Comparison of ENCODE assay signal across 27 mouse cellular contexts in the genomic region with DNA sequence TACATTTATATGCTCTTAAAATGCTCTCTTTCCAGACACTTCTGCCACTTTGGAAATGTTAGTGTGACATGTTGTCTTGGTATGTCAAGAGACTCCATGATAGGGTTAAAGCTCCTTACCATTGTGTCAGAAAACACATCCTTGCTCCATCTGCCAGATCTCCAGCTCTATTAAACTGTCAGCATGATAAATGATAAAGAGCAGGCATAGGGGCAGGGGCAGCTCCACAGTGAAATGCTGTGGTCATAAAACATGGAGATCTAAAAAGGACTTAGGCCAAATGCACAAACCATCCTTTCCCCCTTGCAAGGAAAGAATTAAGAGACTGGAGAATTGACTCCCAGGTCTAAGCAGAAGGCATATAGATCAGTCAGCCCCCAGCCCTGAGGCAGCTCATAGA. TPM values are rescaled to one million over a fixed set of nuclear protein-coding genes. Genes with fewer than 3 reads are reported as not detected.
A peak's percentile ranks its signal among the peaks of the same experiment; 100 is the strongest.
DNase-seq lines count a peak whose midpoint lies in the region; ATAC-seq and TF ChIP-seq lines count a peak whose summit lies in the region.
"Had no signal": no experiment of that assay in that cellular context is flagged by ENCODE, and none has a peak within 500 bp of the region (broad histone marks: within the 10 kb centered on the region; RNA-seq: fewer than 3 reads in every experiment).

No protein-coding gene starts in this region.

- TF ChIP-seq EP300 in liver, postnatal 0 days (IDR thresholded peaks at IDR 0.05; ENCODE audit: low read depth): no peak

- no peak for TF ChIP-seq CTCF in liver, postnatal 0 days (IDR thresholded peaks at IDR 0.05; ENCODE audit: low read depth)

- no peaks in the 10 kb centered on the region for H3K36me3 ChIP-seq in neural tube, embryonic 11.5 days (ENCODE audit: control insufficient read depth, insufficient read depth, low read length)
- no peaks in the 10 kb centered on the region for H3K36me3 ChIP-seq in neural tube, embryonic 15.5 days
- no peaks in the 10 kb centered on the region for H3K36me3 ChIP-seq in liver, postnatal 0 days (replicated peaks; ENCODE audit: insufficient read depth, low read length)
- H3K36me3 ChIP-seq: embryonic facial prominence, embryonic 15.5 days; forebrain, embryonic 10.5 days; heart, embryonic 13.5 days; hindbrain, embryonic 12.5 days had no signal

- H3K4me1 ChIP-seq in neural tube, embryonic 11.5 days (ENCODE audit: control insufficient read depth, insufficient read depth, low read length): no peaks in the 10 kb centered on the region
- H3K4me1 ChIP-seq in neural tube, embryonic 15.5 days: no peaks in the 10 kb centered on the region
- no peaks in the 10 kb centered on the region for H3K4me1 ChIP-seq in liver, postnatal 0 days (ENCODE audit: insufficient read depth)
- H3K4me1 ChIP-seq: embryonic facial prominence, embryonic 15.5 days; forebrain, embryonic 10.5 days; heart, embryonic 13.5 days; hindbrain, embryonic 12.5 days had no signal

- H3K9me3 ChIP-seq in neural tube, embryonic 11.5 days (ENCODE audit: control insufficient read depth, low read length): no peaks in the 10 kb centered on the region
- no peaks in the 10 kb centered on the region for H3K9me3 ChIP-seq in neural tube, embryonic 15.5 days (replicated peaks)
- no peaks in the 10 kb centered on the region for H3K9me3 ChIP-seq in liver, postnatal 0 days (ENCODE audit: low read length)
- H3K9me3 ChIP-seq: embryonic facial prominence, embryonic 15.5 days; forebrain, embryonic 10.5 days; heart, embryonic 13.5 days; hindbrain, embryonic 12.5 days had no signal

- no peak overlapping the region for H3K27ac ChIP-seq in neural tube, embryonic 11.5 days (ENCODE audit: low read depth, low read length)
- H3K27ac ChIP-seq in neural tube, embryonic 15.5 days (replicated peaks): no peak overlapping the region
- no peak overlapping the region for H3K27ac ChIP-seq in liver, postnatal 0 days (ENCODE audit: low read depth)
- H3K27ac ChIP-seq: embryonic facial prominence, embryonic 15.5 days; forebrain, embryonic 10.5 days; heart, embryonic 13.5 days; hindbrain, embryonic 12.5 days had no signal

- no peak for DNase-seq in neural tube, embryonic 11.5 days (ENCODE audit: low spot score)
- DNase-seq in embryo, embryonic 11 days: peak; percentile 12
- DNase-seq in mesoderm, embryonic 11.5 days (ENCODE audit: low read depth, low spot score): peak; percentile 50
- DNase-seq in liver: no peak
- no peak for DNase-seq in liver, postnatal 0 days
- DNase-seq in left cerebral cortex, adult 8-10 months (ENCODE audit: low spot score in 2 of 2): no peak
- DNase-seq: adrenal gland, postnatal 36 days; cerebellum, adult 2 months; cerebellum, postnatal 10 days; gastrocnemius, postnatal 36 days; heart, adult 11 months; heart, postnatal 36 days had no signal

- no peak overlapping the region for H3K4me2 ChIP-seq in neural tube, embryonic 11.5 days (ENCODE audit: low read depth)
- no peak overlapping the region for H3K4me2 ChIP-seq in neural tube, embryonic 15.5 days
- H3K4me2 ChIP-seq in liver, postnatal 0 days (ENCODE audit: low read depth, low read length): no peak overlapping the region
- H3K4me2 ChIP-seq: embryonic facial prominence, embryonic 15.5 days; heart, embryonic 13.5 days; hindbrain, embryonic 12.5 days had no signal

- 0 out of 2 replicates have a peak, but pooled peaks have one; percentile 35 for ATAC-seq in neural tube, embryonic 11.5 days (ENCODE audit: insufficient read depth, low FRiP score, low TSS enrichment)
- ATAC-seq in neural tube, embryonic 15.5 days (ENCODE audit: low FRiP score): no peak
- ATAC-seq in liver, postnatal 0 days: no peak
- ATAC-seq: activated CD4-positive, CD25-positive, alpha-beta regulatory T cell, adult 4 months; forebrain, embryonic 14.5 days; hindbrain, embryonic 16.5 days; Patski had no signal

- H3K9ac ChIP-seq in neural tube, embryonic 11.5 days (ENCODE audit: low read length): no peak overlapping the region
- H3K9ac ChIP-seq in neural tube, embryonic 15.5 days (replicated peaks): no peak overlapping the region
- H3K9ac ChIP-seq in liver, postnatal 0 days (replicated peaks): no peak overlapping the region
- H3K9ac ChIP-seq: embryonic facial prominence, embryonic 15.5 days; heart, embryonic 13.5 days; hindbrain, embryonic 12.5 days had no signal

- no peak overlapping the region for H3K4me3 ChIP-seq in neural tube, embryonic 11.5 days (ENCODE audit: low read depth, low read length)
- no peak overlapping the region for H3K4me3 ChIP-seq in neural tube, embryonic 15.5 days (replicated peaks)
- H3K4me3 ChIP-seq in liver, postnatal 0 days (ENCODE audit: low read depth, low read length): no peak overlapping the region
- H3K4me3 ChIP-seq: embryonic facial prominence, embryonic 15.5 days; erythroblast, embryonic 14.5 days; forebrain, embryonic 10.5 days; heart, embryonic 13.5 days; hindbrain, embryonic 12.5 days had no signal

- H3K27me3 ChIP-seq in neural tube, embryonic 11.5 days (ENCODE audit: control insufficient read depth, insufficient read depth, low read length): no peaks in the 10 kb centered on the region
- H3K27me3 ChIP-seq in neural tube, embryonic 15.5 days (replicated peaks): no peaks in the 10 kb centered on the region
- no peaks in the 10 kb centered on the region for H3K27me3 ChIP-seq in liver, postnatal 0 days (ENCODE audit: insufficient read depth, low read length)
- H3K27me3 ChIP-seq: embryonic facial prominence, embryonic 15.5 days; heart, embryonic 13.5 days; hindbrain, embryonic 12.5 days had no signal

RNA-seq across cellular contexts. Expression of gene Slc35f4, which starts 42.5 kb away (rescaled TPM):
- polyA plus RNA-seq in neural tube, embryonic 11.5 days (2014; fragmentation: Nextera tagmentation; extraction: Ambion mirVana): 1.1 TPM in 2 replicates
- polyA plus RNA-seq in neural tube, embryonic 15.5 days (2015; fragmentation: Nextera tagmentation; extraction: Ambion mirVana): 25.9 and 29.4 TPM in 2 replicates
- polyA plus RNA-seq in liver, postnatal 0 days (2015; fragmentation: Nextera tagmentation; extraction: Ambion mirVana): not detected in 2 replicates
- 10 to 100 TPM; 19.8 to 22.8 (median 21.1) TPM for total RNA-seq in left cerebral cortex, adult 8-10 months (2022)
- total RNA-seq: adrenal gland, adult 18-20 months; adrenal gland, postnatal 36 days; gastrocnemius, adult 8-10 months; gastrocnemius, postnatal 36 days; heart, postnatal 36 days; MEL had no signal
- polyA plus RNA-seq: C2C12; embryonic facial prominence, embryonic 11.5 days; embryonic facial prominence, embryonic 15.5 days; erythroblast, embryonic 14.5 days; forebrain, embryonic 10.5 days; Patski had no signal

Comparison
In these comparisons a context has a peak if more than half of its experiments do, and no peak if none do; other contexts are left out.
1. RNA of gene Slc35f4, which starts 42.5 kb away (polyA plus RNA-seq): 25.9 to 29.4 TPM in neural tube, embryonic 15.5 days; 1.1 TPM in neural tube, embryonic 11.5 days and not detected in liver, postnatal 0 days; every median in the first group is over 10 times any median in the second.
2. DNase-seq: peak in embryo, embryonic 11 days (single experiment) and mesoderm, embryonic 11.5 days (single experiment); none in neural tube, embryonic 11.5 days (single experiment), liver (single experiment), liver, postnatal 0 days (single experiment) and left cerebral cortex, adult 8-10 months (0 of 2).